Mouse (Mus musculus) myocyte (in vitro differentiated cells): Measurements from ENCODE around the gene Kcna3. TPM values are rescaled to one million over a fixed set of nuclear protein-coding genes. Genes with fewer than 3 reads are reported as not detected.

ENCODE experiments used
- H3K27me3 ChIP-seq: one replicate; pipeline ENCODE4 v1.6.1; 2011; ENCODE audit not compliant: control insufficient read depth, insufficient read depth, insufficient read length
- H3K36me3 ChIP-seq: one replicate; pipeline ENCODE4 v1.6.1; 2011; ENCODE audit not compliant: control insufficient read depth, insufficient read depth
- H3K4me2 ChIP-seq: one replicate; pipeline ENCODE4 v1.6.1; 2011; ENCODE audit warnings: low read depth, control low read depth
- H3K4me3 ChIP-seq: one replicate; pipeline ENCODE4 v1.5.1; 2011; ENCODE audit warnings: mild to moderate bottlenecking, control low read depth, moderate library complexity
- H3K79me2 ChIP-seq: one replicate; pipeline ENCODE4 v1.6.1; 2011; ENCODE audit not compliant: control insufficient read depth, insufficient read depth
- H3ac ChIP-seq: one replicate; pipeline ENCODE4 v1.6.1; 2011; ENCODE audit not compliant: control insufficient read depth, insufficient read length
- CEBPB ChIP-seq: IDR thresholded peaks from 2 replicates; pipeline ENCODE4 v1.6.1; 2011; ENCODE audit warnings: mild to moderate bottlenecking, moderate library complexity; ENCODE audit not compliant: poor library complexity, insufficient read depth, severe bottlenecking
- E2F4 ChIP-seq: IDR thresholded peaks from one replicate; pipeline ENCODE4 v1.6.1; 2011; ENCODE audit warnings: mild to moderate bottlenecking, control low read depth, moderate library complexity; ENCODE audit not compliant: insufficient read depth
- MAX ChIP-seq: IDR thresholded peaks from one replicate; pipeline ENCODE4 v1.6.1; 2011; ENCODE audit warnings: low read depth, mild to moderate bottlenecking, control low read depth
- MYOD1 ChIP-seq, 3 experiments: IDR thresholded peaks; one replicate each; pipeline ENCODE4 v1.6.1; 2011; ENCODE audit warnings: control low read depth in 2 of 3, low read depth in 2 of 3, mild to moderate bottlenecking in 2 of 3, moderate library complexity in 1 of 3; ENCODE audit not compliant: insufficient read length in 2 of 3, control insufficient read depth in 1 of 3
- MYOG ChIP-seq, 3 experiments: IDR thresholded peaks; one replicate each; pipeline ENCODE4 v1.6.1; 2011; ENCODE audit warnings: control low read depth in 2 of 3, low read depth in 2 of 3, mild to moderate bottlenecking in 2 of 3; ENCODE audit not compliant: insufficient read length in 2 of 3, control insufficient read depth in 1 of 3, insufficient read depth in 1 of 3
- POLR2A ChIP-seq: IDR thresholded peaks from one replicate; pipeline ENCODE4 v1.6.1; 2011; ENCODE audit warnings: low read depth, mild to moderate bottlenecking, control low read depth, moderate library complexity; ENCODE audit not compliant: insufficient read length
- POLR2AphosphoS2 ChIP-seq: IDR thresholded peaks from one replicate; pipeline ENCODE4 v1.6.1; 2011; ENCODE audit warnings: low read depth, control low read depth; ENCODE audit not compliant: insufficient read length
- REST ChIP-seq: IDR thresholded peaks from one replicate; pipeline ENCODE4 v1.6.1; 2011; ENCODE audit warnings: mild to moderate bottlenecking, control low read depth, moderate library complexity; ENCODE audit not compliant: insufficient read depth, insufficient read length
- SRF ChIP-seq: IDR thresholded peaks from one replicate; pipeline ENCODE4 v1.6.1; 2011; ENCODE audit warnings: low read depth; ENCODE audit not compliant: control insufficient read depth, insufficient read length
- TCF12 ChIP-seq: IDR thresholded peaks from one replicate; pipeline ENCODE4 v1.6.1; 2011; ENCODE audit warnings: mild to moderate bottlenecking, control low read depth; ENCODE audit not compliant: poor library complexity, insufficient read depth, severe bottlenecking
- TCF3 ChIP-seq: IDR thresholded peaks from one replicate; pipeline ENCODE4 v1.6.1; 2011; ENCODE audit warnings: low read depth, control low read depth; ENCODE audit not compliant: insufficient read length
- USF1 ChIP-seq: IDR thresholded peaks from one replicate; pipeline ENCODE4 v1.6.1; 2011; ENCODE audit warnings: low read depth, mild to moderate bottlenecking, control low read depth, moderate library complexity
- polyA plus RNA-seq: library from polyadenylated mRNA; unstranded; fragments of >200 nt; fragmentation: generic; extraction: Trizol; gene quantifications from one replicate; pipeline ENCODE4 v1.2.1, GENCODE M21; 2012; ENCODE audit warnings: missing spikeins

The Kcna3 gene
- polyA plus RNA-seq, 1 experiment = 0.07 TPM

- no peak overlapping the region for H3ac ChIP-seq
- H3K36me3 ChIP-seq = no peaks in the 10 kb centered on the region
- H3K79me2 ChIP-seq = no peaks in the 10 kb centered on the region
- H3K4me2 ChIP-seq = no peak overlapping the region
- H3K27me3 ChIP-seq = no peaks in the 10 kb centered on the region
- no peak overlapping the region for H3K4me3 ChIP-seq
- TF ChIP-seq MYOD1 (IDR thresholded peaks at IDR 0.05; ENCODE audit: control insufficient read depth in 1 of 3, insufficient read length in 2 of 3, low read depth in 2 of 3) (no peak), TCF3 (no peak), MAX (no peak), USF1 (no peak), TCF12 (no peak), REST (no peak), SRF (no peak), POLR2AphosphoS2 (no peak), POLR2A (no peak), MYOG (IDR thresholded peaks at IDR 0.05; ENCODE audit: control insufficient read depth in 1 of 3, insufficient read depth in 1 of 3, insufficient read length in 2 of 3, low read depth in 2 of 3) (no peak), E2F4 (no peak), CEBPB (no peak)
These were observed 37.6 kb upstream of the Kcna3 start for GRCm38 (mm10) chr3:106998370-106998769.

- H3K79me2 ChIP-seq = no peaks in the 10 kb centered on the region
- no peaks in the 10 kb centered on the region for H3K36me3 ChIP-seq
- H3K27me3 ChIP-seq = peaks cover 5% of the 10 kb centered on the region
- no peak overlapping the region for H3K4me3 ChIP-seq
- no peak for TF ChIP-seq MYOG (IDR thresholded peaks at IDR 0.05; ENCODE audit: control insufficient read depth in 1 of 3, insufficient read depth in 1 of 3, insufficient read length in 2 of 3, low read depth in 2 of 3)
- no peak for TF ChIP-seq SRF
- no peak for TF ChIP-seq E2F4
- TF ChIP-seq POLR2AphosphoS2 = no peak
- TF ChIP-seq MYOD1 (IDR thresholded peaks at IDR 0.05; ENCODE audit: control insufficient read depth in 1 of 3, insufficient read length in 2 of 3, low read depth in 2 of 3) = no peak
- TF ChIP-seq POLR2A = no peak
- no peak for TF ChIP-seq USF1
- TF ChIP-seq MAX = no peak
- no peak for TF ChIP-seq CEBPB
- no peak for TF ChIP-seq TCF12
- TF ChIP-seq REST = no peak
- TF ChIP-seq TCF3 = no peak
- no peak overlapping the region for H3ac ChIP-seq
- H3K4me2 ChIP-seq = no peak overlapping the region
These were observed 35.8 kb upstream of the Kcna3 start for GRCm38 (mm10) chr3:107000165-107000564.

DNA sequence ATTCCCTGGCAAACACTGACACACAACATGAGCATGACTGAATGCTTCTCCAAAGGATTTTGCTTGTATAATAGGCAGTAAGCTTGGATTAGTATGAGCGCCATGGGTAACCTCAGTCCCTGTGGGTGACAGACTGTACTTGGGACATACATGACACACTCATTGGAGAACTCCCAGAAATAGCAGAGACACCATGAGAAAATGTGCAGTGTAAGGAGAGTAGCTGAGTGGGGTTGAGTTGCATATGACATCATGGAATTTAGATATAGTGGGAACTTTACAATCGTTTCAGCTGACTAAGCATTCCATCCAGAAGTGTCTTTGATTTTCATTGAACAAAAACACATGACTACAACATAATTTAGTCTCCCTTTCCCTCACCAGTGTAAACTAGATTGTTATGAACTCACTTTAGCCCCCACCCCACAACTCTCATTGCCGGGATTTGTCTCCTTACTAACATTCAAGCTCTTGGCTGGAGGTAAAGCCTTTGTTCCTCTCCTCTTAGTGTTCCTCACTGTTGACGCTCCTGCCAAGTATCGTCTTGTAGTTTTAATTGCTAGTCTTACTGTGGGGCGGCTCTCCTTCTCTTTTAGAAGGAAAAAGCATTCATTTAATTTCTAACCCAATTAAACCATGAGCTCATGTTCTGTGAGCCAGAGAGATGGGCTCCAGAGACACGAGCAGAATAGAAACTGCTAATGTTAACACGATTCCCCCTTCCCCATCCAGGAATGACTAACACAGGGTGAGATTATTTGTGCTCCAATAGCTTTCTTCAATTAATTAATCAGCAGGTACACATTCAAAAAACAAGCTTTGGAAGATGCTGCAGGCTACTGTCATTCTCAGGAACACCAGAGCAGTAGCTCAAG, 33.5 kb upstream of the Kcna3 start:
- no peaks in the 10 kb centered on the region for H3K36me3 ChIP-seq
- TF ChIP-seq E2F4 (no peak), REST (no peak), MAX (no peak), POLR2A (no peak)
- H3K4me3 ChIP-seq = no peak overlapping the region
- peaks cover 5% of the 10 kb centered on the region for H3K27me3 ChIP-seq
- H3K4me2 ChIP-seq = no peak overlapping the region
- H3K79me2 ChIP-seq = no peaks in the 10 kb centered on the region
- no peak overlapping the region for H3ac ChIP-seq

DNA sequence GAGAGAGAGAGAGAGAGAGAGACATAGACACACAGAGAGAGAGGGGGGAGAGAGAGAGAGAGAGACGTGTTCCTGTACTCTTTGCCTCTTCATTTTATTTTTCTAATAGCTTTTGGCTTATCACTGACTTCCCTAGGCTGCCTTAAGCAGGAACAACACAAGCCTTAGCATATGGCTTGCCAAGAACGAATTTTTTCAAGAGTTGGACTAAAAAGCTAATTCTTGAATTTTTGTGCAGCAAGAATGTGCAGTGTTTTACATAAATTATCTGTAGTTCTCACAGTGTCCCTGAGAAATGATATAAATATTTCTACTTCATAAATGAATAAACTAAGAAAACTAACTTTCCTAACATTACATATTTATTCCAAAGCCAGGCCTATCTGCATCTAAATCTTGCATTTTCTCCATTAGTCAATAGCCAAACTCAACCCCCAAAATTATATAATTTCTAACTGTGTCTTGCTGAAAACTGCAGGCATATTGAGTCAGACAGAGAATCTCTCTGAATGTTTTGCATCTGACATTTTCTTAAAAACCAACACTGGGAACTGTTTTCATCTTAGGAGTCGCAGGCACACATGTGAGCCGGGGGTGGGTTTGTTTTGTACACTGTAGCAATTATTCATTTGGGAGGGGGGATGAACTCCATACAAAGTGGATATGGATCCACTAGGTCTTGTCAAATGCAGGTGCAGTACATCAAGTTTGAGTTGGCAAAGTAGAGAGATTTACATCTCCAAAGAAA, 26.5 kb upstream of the Kcna3 start:
- Histone ChIP-seq H3K4me3 (no peak overlapping the region), H3K79me2 (no peaks in the 10 kb centered on the region), H3ac (no peak overlapping the region), H3K27me3 (peaks cover 5% of the 10 kb centered on the region), H3K4me2 (no peak overlapping the region), H3K36me3 (no peaks in the 10 kb centered on the region)
- TF ChIP-seq SRF (no peak), MYOD1 (IDR thresholded peaks at IDR 0.05; ENCODE audit: control insufficient read depth in 1 of 3, insufficient read length in 2 of 3, low read depth in 2 of 3) (no peak), MAX (no peak), REST (no peak), USF1 (no peak), CEBPB (no peak), TCF12 (no peak), MYOG (IDR thresholded peaks at IDR 0.05; ENCODE audit: control insufficient read depth in 1 of 3, insufficient read depth in 1 of 3, insufficient read length in 2 of 3, low read depth in 2 of 3) (no peak), POLR2A (no peak), POLR2AphosphoS2 (no peak), E2F4 (no peak), TCF3 (no peak)
